Mouse (Mus musculus): ENCODE results near the gene Mical3. TPM values are rescaled to one million over a fixed set of nuclear protein-coding genes. Genes with fewer than 3 reads are reported as not detected.
"Not testable (repeated sequence)": the region's sequence is repeated elsewhere in the genome, so short reads cannot be mapped to it uniquely, and the experiment has no call there.

The Mical3 gene
- polyA plus RNA-seq, 1 experiment from 2014 or later, result 68.8 TPM

GRCm38 (mm10) chr6:120907876-120908597 is 222.8 kb downstream of the Mical3 start:
- ATAC-seq (ENCODE audit: low read depth); H3K27me3 ChIP-seq (ENCODE audit: control insufficient read depth, insufficient read depth, low read length); H3K27ac ChIP-seq (ENCODE audit: low read depth, low read length); H3K4me3 ChIP-seq (ENCODE audit: low read depth, low read length); H3K4me1 ChIP-seq (ENCODE audit: control insufficient read depth, insufficient read depth, low read length); H3K36me3 ChIP-seq (ENCODE audit: control insufficient read depth, insufficient read depth, low read length); H3K4me2 ChIP-seq (ENCODE audit: low read depth, low read length); H3K9ac ChIP-seq (replicated peaks; ENCODE audit: low read depth, low read length); H3K9me3 ChIP-seq (ENCODE audit: control insufficient read depth, low read length): not testable (repeated sequence)
- 89% methylated on average over 9 of the region's 10 CpGs for WGBS

- Histone ChIP-seq H3K36me3 (ENCODE audit: control insufficient read depth, insufficient read depth, low read length) (no peaks in the 10 kb centered on the region), H3K27ac (ENCODE audit: low read depth, low read length) (no peak overlapping the region), H3K9me3 (ENCODE audit: control insufficient read depth, low read length) (no peaks in the 10 kb centered on the region), H3K4me2 (ENCODE audit: low read depth, low read length) (no peak overlapping the region), H3K27me3 (ENCODE audit: control insufficient read depth, insufficient read depth, low read length) (no peaks in the 10 kb centered on the region), H3K4me3 (ENCODE audit: low read depth, low read length) (no peak overlapping the region), H3K4me1 (ENCODE audit: control insufficient read depth, insufficient read depth, low read length) (no peaks in the 10 kb centered on the region), H3K9ac (replicated peaks; ENCODE audit: low read depth, low read length) (no peak overlapping the region)
- ATAC-seq (ENCODE audit: low read depth), result no peak
- WGBS, result 92% methylated on average over 6 of the region's 6 CpGs
Observed at GRCm38 (mm10) chr6:120906521-120906920, 224.3 kb downstream of the Mical3 start.

GRCm38 (mm10) chr6:120905111-120905510 is 225.7 kb downstream of the Mical3 start:
- no peaks in the 10 kb centered on the region for H3K27me3 ChIP-seq (ENCODE audit: control insufficient read depth, insufficient read depth, low read length)
- no peaks in the 10 kb centered on the region for H3K36me3 ChIP-seq (ENCODE audit: control insufficient read depth, insufficient read depth, low read length)
- no peaks in the 10 kb centered on the region for H3K4me1 ChIP-seq (ENCODE audit: control insufficient read depth, insufficient read depth, low read length)
- no peak overlapping the region for H3K27ac ChIP-seq (ENCODE audit: low read depth, low read length)
- ATAC-seq (ENCODE audit: low read depth), result no peak
- 79% methylated on average over 5 of the region's 5 CpGs for WGBS
- no peak overlapping the region for H3K4me2 ChIP-seq (ENCODE audit: low read depth, low read length)
- H3K9ac ChIP-seq (replicated peaks; ENCODE audit: low read depth, low read length), result no peak overlapping the region
- H3K9me3 ChIP-seq (ENCODE audit: control insufficient read depth, low read length), result no peaks in the 10 kb centered on the region
- H3K4me3 ChIP-seq (ENCODE audit: low read depth, low read length), result no peak overlapping the region

GRCm38 (mm10) chr6:120903961-120904360 is 226.8 kb downstream of the Mical3 start:
- Histone ChIP-seq H3K4me2 (ENCODE audit: low read depth, low read length) (no peak overlapping the region), H3K36me3 (ENCODE audit: control insufficient read depth, insufficient read depth, low read length) (no peaks in the 10 kb centered on the region), H3K4me1 (ENCODE audit: control insufficient read depth, insufficient read depth, low read length) (no peaks in the 10 kb centered on the region), H3K27ac (ENCODE audit: low read depth, low read length) (no peak overlapping the region), H3K4me3 (ENCODE audit: low read depth, low read length) (no peak overlapping the region), H3K27me3 (ENCODE audit: control insufficient read depth, insufficient read depth, low read length) (no peaks in the 10 kb centered on the region), H3K9me3 (ENCODE audit: control insufficient read depth, low read length) (no peaks in the 10 kb centered on the region), H3K9ac (replicated peaks; ENCODE audit: low read depth, low read length) (no peak overlapping the region)
- 93% methylated on average over 11 of the region's 11 CpGs for WGBS
- no peak for ATAC-seq (ENCODE audit: low read depth)

- ATAC-seq (ENCODE audit: low read depth), result no peak
- H3K4me1 ChIP-seq (ENCODE audit: control insufficient read depth, insufficient read depth, low read length), result no peaks in the 10 kb centered on the region
Observed at GRCm38 (mm10) chr6:120903450-120903912, 227.3 kb downstream of the Mical3 start.

GRCm38 (mm10) chr6:120901776-120902645 is 228.8 kb downstream of the Mical3 start:
- WGBS, result 94% methylated on average over 14 of the region's 14 CpGs
- Histone ChIP-seq H3K4me3 (ENCODE audit: low read depth, low read length) (no peak overlapping the region), H3K27ac (ENCODE audit: low read depth, low read length) (no peak overlapping the region), H3K36me3 (ENCODE audit: control insufficient read depth, insufficient read depth, low read length) (no peaks in the 10 kb centered on the region), H3K4me1 (ENCODE audit: control insufficient read depth, insufficient read depth, low read length) (no peaks in the 10 kb centered on the region), H3K4me2 (ENCODE audit: low read depth, low read length) (no peak overlapping the region), H3K9me3 (ENCODE audit: control insufficient read depth, low read length) (no peaks in the 10 kb centered on the region), H3K27me3 (ENCODE audit: control insufficient read depth, insufficient read depth, low read length) (no peaks in the 10 kb centered on the region), H3K9ac (replicated peaks; ENCODE audit: low read depth, low read length) (no peak overlapping the region)
- ATAC-seq (ENCODE audit: low read depth), result no peak

More at GRCm38 (mm10) chr6:120903450-120903912, 227.3 kb downstream of the Mical3 start:
- Histone ChIP-seq H3K36me3 (ENCODE audit: control insufficient read depth, insufficient read depth, low read length) (no peaks in the 10 kb centered on the region), H3K4me2 (ENCODE audit: low read depth, low read length) (no peak overlapping the region), H3K9ac (replicated peaks; ENCODE audit: low read depth, low read length) (no peak overlapping the region), H3K4me3 (ENCODE audit: low read depth, low read length) (no peak overlapping the region), H3K9me3 (ENCODE audit: control insufficient read depth, low read length) (no peaks in the 10 kb centered on the region), H3K27me3 (ENCODE audit: control insufficient read depth, insufficient read depth, low read length) (no peaks in the 10 kb centered on the region), H3K27ac (ENCODE audit: low read depth, low read length) (no peak overlapping the region)
- WGBS, result 63% methylated on average over 5 of the region's 5 CpGs

- H3K36me3 ChIP-seq (ENCODE audit: control insufficient read depth, insufficient read depth, low read length), result peaks cover 6% of the 10 kb centered on the region
- no peaks in the 10 kb centered on the region for H3K27me3 ChIP-seq (ENCODE audit: control insufficient read depth, insufficient read depth, low read length)
- peak; percentile 44; the same call in 1 of the 2 replicates for ATAC-seq (ENCODE audit: low read depth)
- no peak overlapping the region for H3K9ac ChIP-seq (replicated peaks; ENCODE audit: low read depth, low read length)
- WGBS, result 65% methylated on average over 6 of the region's 6 CpGs
- no peak overlapping the region for H3K4me3 ChIP-seq (ENCODE audit: low read depth, low read length)
- H3K4me1 ChIP-seq (ENCODE audit: control insufficient read depth, insufficient read depth, low read length), result no peaks in the 10 kb centered on the region
- no peak overlapping the region for H3K27ac ChIP-seq (ENCODE audit: low read depth, low read length)
- H3K9me3 ChIP-seq (ENCODE audit: control insufficient read depth, low read length), result no peaks in the 10 kb centered on the region
- no peak overlapping the region for H3K4me2 ChIP-seq (ENCODE audit: low read depth, low read length)
Observed at GRCm38 (mm10) chr6:120898188-120898833, 232.5 kb downstream of the Mical3 start.

- Histone ChIP-seq H3K36me3 (ENCODE audit: control insufficient read depth, insufficient read depth, low read length) (peaks cover 15% of the 10 kb centered on the region), H3K4me2 (ENCODE audit: low read depth, low read length) (no peak overlapping the region), H3K27me3 (ENCODE audit: control insufficient read depth, insufficient read depth, low read length) (no peaks in the 10 kb centered on the region), H3K9ac (replicated peaks; ENCODE audit: low read depth, low read length) (no peak overlapping the region), H3K27ac (ENCODE audit: low read depth, low read length) (no peak overlapping the region), H3K4me1 (ENCODE audit: control insufficient read depth, insufficient read depth, low read length) (no peaks in the 10 kb centered on the region), H3K4me3 (ENCODE audit: low read depth, low read length) (no peak overlapping the region), H3K9me3 (ENCODE audit: control insufficient read depth, low read length) (no peaks in the 10 kb centered on the region)
- no peak for ATAC-seq (ENCODE audit: low read depth)
- 87% methylated on average over 9 of the region's 9 CpGs for WGBS
Observed at GRCm38 (mm10) chr6:120894524-120894923, 236.3 kb downstream of the Mical3 start.

Measured in neural tube, embryonic 14.5 days (tissue).